Mouse (Mus musculus): Measurements from ENCODE around the gene 1700020A23Rik.

The 1700020A23Rik gene

DNA sequence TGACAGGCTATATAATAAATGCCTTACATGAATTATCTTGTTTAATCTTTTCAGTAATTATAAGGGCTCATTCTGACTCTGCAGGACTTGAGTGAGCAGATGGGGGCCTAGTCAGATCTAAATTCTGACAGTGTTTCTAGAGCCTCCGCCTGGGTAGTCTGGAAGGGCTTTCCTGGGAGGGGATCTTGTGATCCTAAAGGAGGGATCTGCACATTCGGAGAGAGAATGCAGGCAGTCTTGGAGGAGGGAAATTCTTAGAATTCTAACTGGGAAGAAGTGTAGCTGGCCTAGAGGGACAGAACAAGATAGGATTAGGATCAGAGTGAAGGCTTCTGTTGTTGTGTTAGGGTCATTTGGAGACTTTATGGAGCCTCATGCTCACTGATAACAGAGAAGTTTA is 47.2 kb downstream of the 1700020A23Rik start:
- no peak for DNase-seq

DNA sequence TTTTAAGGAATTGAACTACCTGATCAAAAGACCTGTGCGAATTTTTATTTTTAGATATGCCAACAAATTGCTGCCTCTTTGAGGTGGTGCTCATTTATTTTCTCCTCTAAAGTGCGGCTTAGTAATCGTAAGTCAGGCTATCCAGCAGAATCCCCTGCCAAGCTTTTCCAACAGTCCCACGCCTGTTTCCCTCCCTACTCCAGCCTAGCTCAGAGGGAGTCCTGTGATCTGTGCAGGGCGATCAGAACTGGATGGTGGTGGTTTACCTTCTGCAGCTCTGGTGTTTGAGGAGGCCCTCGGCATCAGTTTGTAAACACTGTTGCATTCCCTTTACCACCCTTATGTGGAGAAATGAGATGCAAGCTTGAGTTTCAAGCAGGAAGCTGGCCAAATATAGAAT is 48.4 kb downstream of the 1700020A23Rik start:
- DNase-seq = no peak

DNA sequence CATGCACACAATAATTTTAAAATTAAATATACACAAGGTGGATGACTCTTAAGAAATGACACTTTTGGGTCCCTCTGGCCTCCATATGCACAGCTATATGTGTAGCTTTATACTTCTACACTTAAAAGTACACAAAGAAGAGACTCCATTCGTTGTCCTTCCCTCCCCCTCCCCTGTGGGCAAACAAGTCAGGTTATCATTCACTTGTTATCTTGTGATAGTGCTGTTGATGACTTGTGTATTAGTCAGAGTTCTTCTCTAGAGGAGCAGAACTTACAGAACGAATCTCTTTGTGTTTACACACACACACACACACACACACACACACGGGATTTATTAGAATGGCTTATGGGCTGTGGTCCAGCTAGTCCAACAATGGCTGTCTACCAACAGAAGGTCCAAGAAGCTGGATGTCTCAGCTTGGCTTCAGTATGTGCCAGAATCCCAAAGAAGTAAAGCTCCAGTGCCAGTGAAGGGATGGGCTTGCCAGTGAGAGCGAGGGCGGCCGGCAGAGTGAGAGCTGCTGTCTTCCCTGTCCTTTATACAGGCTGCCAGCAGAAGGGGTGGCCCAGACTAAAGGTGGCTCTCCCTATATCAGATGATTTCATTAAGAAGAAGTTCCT is 49.8 kb downstream of the 1700020A23Rik start:
- no peak for DNase-seq

Measured in kidney, adult 18-20 months (tissue).